Mouse (Mus musculus) thymus, adult 2 months (tissue): ENCODE measurements around the gene Susd5. TPM values are rescaled to one million over a fixed set of nuclear protein-coding genes. Genes with fewer than 3 reads are reported as not detected.
"Not testable (repeated sequence)": the region's sequence is repeated elsewhere in the genome, so short reads cannot be mapped to it uniquely, and the experiment has no call there.

ENCODE experiments used
- DNase-seq: peaks from one replicate; pipeline ENCODE4 v3.0.0; 2021
- H3K27ac ChIP-seq: fragments of 200-500 bp; 2 replicates; pipeline ENCODE4 v1.5.1; 2012; ENCODE audit warnings: low read length, control low read depth; ENCODE audit not compliant: control insufficient read depth, insufficient read depth
- H3K27me3 ChIP-seq: fragments of 200-500 bp; 2 replicates; pipeline ENCODE4 v1.6.1; 2012; ENCODE audit warnings: mild to moderate bottlenecking, low read length, moderate library complexity, mixed read lengths; ENCODE audit not compliant: control insufficient read depth, insufficient read depth
- H3K36me3 ChIP-seq: fragments of 200-500 bp; 2 replicates; pipeline ENCODE4 v1.6.1; 2012; ENCODE audit warnings: mild to moderate bottlenecking, low read length, moderate library complexity; ENCODE audit not compliant: control insufficient read depth, insufficient read depth
- H3K4me1 ChIP-seq: fragments of 200-500 bp; replicated peaks from 2 replicates; pipeline ENCODE4 v1.6.1; 2012; ENCODE audit warnings: low read length; ENCODE audit not compliant: control insufficient read depth, insufficient read depth
- H3K4me3 ChIP-seq: fragments of 200-500 bp; 2 replicates; pipeline ENCODE4 v1.5.1; 2012; ENCODE audit warnings: mild to moderate bottlenecking, low read length, control low read depth, moderate library complexity; ENCODE audit not compliant: control insufficient read depth, insufficient read depth
- CTCF ChIP-seq: fragments of 200-500 bp; IDR thresholded peaks from 2 replicates; pipeline ENCODE4 v1.5.1; 2012; ENCODE audit warnings: mild to moderate bottlenecking, control low read depth, low read length, moderate library complexity, borderline replicate concordance; ENCODE audit not compliant: control insufficient read depth, poor library complexity, insufficient read depth; ENCODE audit errors: extremely low read depth
- POLR2A ChIP-seq: fragments of 200-500 bp; IDR thresholded peaks from 2 replicates; pipeline ENCODE4 v1.6.1; 2012; ENCODE audit warnings: mild to moderate bottlenecking, low read length, control low read depth, moderate library complexity; ENCODE audit not compliant: control insufficient read depth, poor library complexity, insufficient read depth; ENCODE audit errors: extremely low read depth
- WGBS: fragments of 180-500 bp; shearing (Covaris S2); methylation state at CpG from one replicate; pipeline ENCODE4 v1.1.7; 2018; 5-methylcytosine and 5-hydroxymethylcytosine counted together
- polyA plus RNA-seq: library from polyadenylated mRNA; depleted of rRNA; stranded (reverse); fragments of >200 nt; gene quantifications from 2 replicates; pipeline ENCODE4 v1.2.3, GENCODE M21; 2012

Susd5 gene
- polyA plus RNA-seq, 1 experiment: 0.30 TPM

- no peak overlapping the region for H3K27ac ChIP-seq
- H3K36me3 ChIP-seq: no peaks in the 10 kb centered on the region
- no peak overlapping the region for H3K4me3 ChIP-seq
- H3K27me3 ChIP-seq: no peaks in the 10 kb centered on the region
- TF ChIP-seq CTCF (no peak), POLR2A (no peak)
- DNase-seq: no peak
- no peaks in the 10 kb centered on the region for H3K4me1 ChIP-seq
- WGBS: 75% methylated on average over 6 of the region's 6 CpGs
These were observed 12.4 kb downstream of the Susd5 start for GRCm38 (mm10) chr9:114069372-114069771.

GRCm38 (mm10) chr9:114073681-114074080 is 16.7 kb downstream of the Susd5 start:
- H3K36me3 ChIP-seq: no peaks in the 10 kb centered on the region
- H3K27me3 ChIP-seq: no peaks in the 10 kb centered on the region
- no peak for DNase-seq
- no peaks in the 10 kb centered on the region for H3K4me1 ChIP-seq
- no peak overlapping the region for H3K4me3 ChIP-seq
- WGBS: 88% methylated on average over 19 of the region's 19 CpGs
- TF ChIP-seq CTCF (no peak), POLR2A (no peak)
- H3K27ac ChIP-seq: no peak overlapping the region

- H3K27me3 ChIP-seq: no peaks in the 10 kb centered on the region
- H3K4me1 ChIP-seq: no peaks in the 10 kb centered on the region
- no peak overlapping the region for H3K27ac ChIP-seq
- no peaks in the 10 kb centered on the region for H3K36me3 ChIP-seq
- no peak for DNase-seq
- TF ChIP-seq CTCF (no peak), POLR2A (no peak)
- H3K4me3 ChIP-seq: no peak overlapping the region
- 90% methylated on average over 3 of the region's 3 CpGs for WGBS
These were observed 29.5 kb downstream of the Susd5 start for GRCm38 (mm10) chr9:114086422-114086821.

- Histone ChIP-seq H3K36me3 (no peaks in the 10 kb centered on the region), H3K27ac (no peak overlapping the region), H3K27me3 (no peaks in the 10 kb centered on the region), H3K4me1 (no peaks in the 10 kb centered on the region), H3K4me3 (no peak overlapping the region)
- TF ChIP-seq POLR2A (no peak), CTCF (no peak)
- whole genome bisulfite sequencing: 85% methylated on average over 11 of the region's 11 CpGs
- DNase-seq: no peak
These were observed 30.3 kb downstream of the Susd5 start for GRCm38 (mm10) chr9:114087106-114087815.

GRCm38 (mm10) chr9:114088885-114089284 is 31.9 kb downstream of the Susd5 start:
- not testable (repeated sequence) for H3K36me3 ChIP-seq, H3K27me3 ChIP-seq, H3K4me1 ChIP-seq, H3K4me3 ChIP-seq, H3K27ac ChIP-seq, DNase-seq
- WGBS: 94% methylated on average over 6 of the region's 6 CpGs

- not testable (repeated sequence) for H3K4me1 ChIP-seq, H3K27me3 ChIP-seq, H3K27ac ChIP-seq, H3K36me3 ChIP-seq, DNase-seq, H3K4me3 ChIP-seq
- WGBS: 17% methylated on average over 9 of the region's 9 CpGs
These were observed 35.2 kb downstream of the Susd5 start for GRCm38 (mm10) chr9:114092188-114092587.

GRCm38 (mm10) chr9:114094854-114095253 is 37.9 kb downstream of the Susd5 start:
- Histone ChIP-seq H3K27ac (no peak overlapping the region), H3K4me3 (no peak overlapping the region), H3K4me1 (no peaks in the 10 kb centered on the region), H3K36me3 (no peaks in the 10 kb centered on the region), H3K27me3 (no peaks in the 10 kb centered on the region)
- WGBS: 58% methylated on average over 2 of the region's 2 CpGs
- no peak for DNase-seq
- no peak for TF ChIP-seq CTCF
- TF ChIP-seq POLR2A: no peak
